Mouse (Mus musculus): ENCODE data around the gene Lax1. TPM values are rescaled to one million over a fixed set of nuclear protein-coding genes. Genes with fewer than 3 reads are reported as not detected.

Lax1 gene
- polyA plus RNA-seq, 1 experiment, result 1.7 TPM

DNA sequence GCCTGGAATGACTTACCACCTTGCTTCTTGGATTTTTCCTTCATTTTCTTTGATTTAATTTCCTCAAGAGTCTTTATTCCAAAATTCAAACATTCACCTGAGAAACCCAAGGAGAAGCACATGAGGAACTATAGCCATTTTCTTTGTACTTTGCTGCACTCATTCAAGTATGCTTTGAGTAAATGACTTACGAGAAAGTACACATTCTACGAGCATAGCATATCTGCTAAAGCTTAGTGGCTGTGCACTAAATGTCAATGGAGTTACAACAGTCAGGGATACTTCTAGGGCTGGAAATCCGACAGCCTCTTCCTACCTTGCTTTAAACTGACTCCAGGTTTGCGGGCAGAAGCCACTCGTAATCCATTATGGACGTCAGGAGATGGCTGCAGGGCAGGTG is 51.4 kb downstream of the Lax1 start:
- DNase-seq (ENCODE audit: low read depth), result no peak

DNA sequence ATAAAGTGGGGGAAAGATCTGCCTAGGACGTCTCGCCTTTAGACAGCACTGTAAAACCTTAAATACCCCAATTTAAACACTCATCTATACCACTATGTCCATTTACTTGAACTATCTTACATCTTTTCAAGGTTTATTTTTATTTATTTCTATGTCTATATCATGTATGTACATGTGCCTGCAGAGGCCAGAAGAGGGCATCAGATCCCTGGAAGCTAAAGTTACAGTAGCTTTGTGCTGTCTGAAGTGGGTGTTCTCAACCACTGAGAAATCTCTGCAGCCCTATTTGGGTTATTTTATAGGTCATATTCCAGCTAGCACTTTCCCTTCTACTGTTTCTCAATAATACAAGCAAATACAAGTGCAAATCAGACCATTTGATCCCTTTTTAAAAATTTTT is 57.7 kb downstream of the Lax1 start:
- DNase-seq (ENCODE audit: low read depth), result no peak

Other genes with a start within 250 kb of the Lax1 start
- 54.6 and 56.9 TPM in 2 replicates for gene Snrpe, start 79.8 kb downstream of the Lax1 start, polyA plus RNA-seq (2012; rRNA removed)
- 4.3 and 4.5 TPM in 2 replicates for gene Zbed6, start 29.2 kb downstream of the Lax1 start, polyA plus RNA-seq (2012; rRNA removed)
- 4.1 and 5.0 TPM in 2 replicates for gene Gm38394, start 28.8 kb downstream of the Lax1 start, polyA plus RNA-seq (2012; rRNA removed)
- 63.6 and 107 TPM in 2 replicates for gene Atp2b4, start 110.9 kb upstream of the Lax1 start, polyA plus RNA-seq (2012; rRNA removed)
- gene Optc, start 217.9 kb upstream of the Lax1 start, polyA plus RNA-seq (2012; rRNA removed), result 9.6 and 10.3 TPM in 2 replicates
- gene Prelp, start 231.3 kb upstream of the Lax1 start, polyA plus RNA-seq (2012; rRNA removed), result 150 and 212 TPM in 2 replicates

Data from gonadal fat pad, adult 2 months (tissue).